Mouse (Mus musculus) forebrain, embryonic 14.5 days (tissue): ENCODE data around the gene Rnf135. TPM values are rescaled to one million over a fixed set of nuclear protein-coding genes. Genes with fewer than 3 reads are reported as not detected.
"Not testable (repeated sequence)": the region's sequence is repeated elsewhere in the genome, so short reads cannot be mapped to it uniquely, and the experiment has no call there.

Experiments
- ATAC-seq: fragments of 200-750 bp; cut with Nextera tagmentation; 2 replicates; pipeline ENCODE4 v1.8.0; 2017; ENCODE audit warnings: mild to moderate bottlenecking, moderate library complexity
- DNase-seq: peaks from one replicate; pipeline ENCODE4 v3.0.0-alpha.2; 2015; ENCODE audit warnings: low spot score
- H3K27ac ChIP-seq: fragments of 300-500 bp; sonication (generic); 2 replicates; pipeline ENCODE4 v1.5.1; 2014; ENCODE audit warnings: low read depth, mild to moderate bottlenecking, control low read depth, low read length, moderate library complexity
- H3K27me3 ChIP-seq: fragments of 300-500 bp; sonication (generic); replicated peaks from 2 replicates; pipeline ENCODE4 v1.6.1; 2014; ENCODE audit warnings: low read length, control low read depth, mixed read lengths; ENCODE audit not compliant: control insufficient read depth, insufficient read depth
- H3K36me3 ChIP-seq: fragments of 300-500 bp; sonication (generic); 2 replicates; pipeline ENCODE4 v1.6.1; 2014; ENCODE audit warnings: low read length, control low read depth; ENCODE audit not compliant: control insufficient read depth, insufficient read depth
- H3K4me1 ChIP-seq: fragments of 300-500 bp; sonication (generic); 2 replicates; pipeline ENCODE4 v1.6.1; 2014; ENCODE audit warnings: antibody characterized with exemption, low read length, control low read depth; ENCODE audit not compliant: control insufficient read depth, insufficient read depth
- H3K4me2 ChIP-seq: fragments of 300-500 bp; sonication (generic); 2 replicates; pipeline ENCODE4 v1.6.1; 2014; ENCODE audit warnings: mild to moderate bottlenecking, control low read depth, low read length
- H3K4me3 ChIP-seq: fragments of 300-500 bp; sonication (generic); 2 replicates; pipeline ENCODE4 v1.5.1; 2014; ENCODE audit warnings: low read depth, low read length, control low read depth
- H3K9ac ChIP-seq: fragments of 300-500 bp; sonication (generic); 2 replicates; pipeline ENCODE4 v1.6.1; 2014; ENCODE audit warnings: mild to moderate bottlenecking, low read length, control low read depth, moderate library complexity
- H3K9me3 ChIP-seq: fragments of 300-500 bp; sonication (generic); replicated peaks from 2 replicates; pipeline ENCODE4 v1.6.1; 2016; ENCODE audit warnings: low read length, control low read depth, mixed read lengths; ENCODE audit not compliant: control insufficient read depth
- WGBS: fragments of 180-500 bp; shearing (Covaris S2); extraction: QIAGEN DNeasy Blood & Tissue Kit; methylation state at CpG from one replicate; pipeline ENCODE4 v1.1.7; 2014; 5-methylcytosine and 5-hydroxymethylcytosine counted together
- polyA plus RNA-seq: library from polyadenylated mRNA; unstranded; fragments of >200 nt; fragmentation: Nextera tagmentation; extraction: Ambion mirVana; gene quantifications from 2 replicates; pipeline ENCODE4 v1.2.1, GENCODE M21; 2014

Gene Rnf135
- polyA plus RNA-seq, 1 experiment from 2014 or later, result 2.4 TPM

GRCm38 (mm10) chr11:80147748-80148147 lies 35.9 kb upstream of the Rnf135 start:
- 80% methylated on average over 6 of the region's 6 CpGs for WGBS
- ATAC-seq (no peak), DNase-seq (no peak)
- 0 out of 2 replicates have a peak, but pooled peaks cover 5% of the 10 kb centered on the region for H3K27me3 ChIP-seq
- no peak overlapping the region for H3K27ac ChIP-seq
- H3K4me3 ChIP-seq, result no peak overlapping the region
- no peak overlapping the region for H3K4me2 ChIP-seq
- no peaks in the 10 kb centered on the region for H3K9me3 ChIP-seq
- H3K9ac ChIP-seq, result no peak overlapping the region
- H3K36me3 ChIP-seq, result no peaks in the 10 kb centered on the region
- H3K4me1 ChIP-seq, result peaks cover 3% of the 10 kb centered on the region; the same call in 1 of the 2 replicates

- H3K4me1 ChIP-seq, result no peaks in the 10 kb centered on the region
- H3K4me3 ChIP-seq, result no peak overlapping the region
- H3K9me3 ChIP-seq, result no peaks in the 10 kb centered on the region
- H3K4me2 ChIP-seq, result no peak overlapping the region
- H3K27me3 ChIP-seq, result peaks cover 8% of the 10 kb centered on the region
- WGBS, result 70% methylated on average over 1 of the region's 1 CpGs
- no peaks in the 10 kb centered on the region for H3K36me3 ChIP-seq
- no peak overlapping the region for H3K9ac ChIP-seq
- DNase-seq, result no peak
- ATAC-seq, result no peak
- H3K27ac ChIP-seq, result no peak overlapping the region
Observed at GRCm38 (mm10) chr11:80148313-80148712, 35.3 kb upstream of the Rnf135 start.

- not testable (repeated sequence) for H3K9me3 ChIP-seq, H3K4me1 ChIP-seq, H3K4me3 ChIP-seq, H3K36me3 ChIP-seq, H3K27ac ChIP-seq, H3K9ac ChIP-seq, ATAC-seq, H3K4me2 ChIP-seq, DNase-seq
- 75% methylated on average over 2 of the region's 4 CpGs for WGBS
- H3K27me3 ChIP-seq, result peaks cover 15% of the 10 kb centered on the region
Observed at GRCm38 (mm10) chr11:80148974-80149373, 34.7 kb upstream of the Rnf135 start.

GRCm38 (mm10) chr11:80149412-80150023 lies 34.1 kb upstream of the Rnf135 start:
- Histone ChIP-seq H3K27ac (no peak overlapping the region), H3K9ac (no peak overlapping the region), H3K36me3 (no peaks in the 10 kb centered on the region), H3K27me3 (peaks cover 20% of the 10 kb centered on the region), H3K9me3 (no peaks in the 10 kb centered on the region), H3K4me3 (no peak overlapping the region), H3K4me2 (no peak overlapping the region), H3K4me1 (no peaks in the 10 kb centered on the region)
- no peak for ATAC-seq
- no peak for DNase-seq
- WGBS, result 88% methylated on average over 8 of the region's 8 CpGs

GRCm38 (mm10) chr11:80150566-80150965 lies 33.1 kb upstream of the Rnf135 start:
- no peak for DNase-seq
- no peak for ATAC-seq
- Histone ChIP-seq H3K4me1 (no peaks in the 10 kb centered on the region), H3K4me2 (no peak overlapping the region), H3K9ac (no peak overlapping the region), H3K27me3 (peaks cover 31% of the 10 kb centered on the region), H3K27ac (no peak overlapping the region), H3K9me3 (no peaks in the 10 kb centered on the region), H3K36me3 (no peaks in the 10 kb centered on the region), H3K4me3 (no peak overlapping the region)
- WGBS, result 74% methylated on average over 5 of the region's 5 CpGs

GRCm38 (mm10) chr11:80151541-80151940 lies 32.1 kb upstream of the Rnf135 start:
- no peak overlapping the region for H3K9ac ChIP-seq
- H3K4me3 ChIP-seq, result no peak overlapping the region
- no peak overlapping the region for H3K4me2 ChIP-seq
- no peaks in the 10 kb centered on the region for H3K4me1 ChIP-seq
- no peak overlapping the region for H3K27ac ChIP-seq
- H3K36me3 ChIP-seq, result no peaks in the 10 kb centered on the region
- no peak for DNase-seq
- no peaks in the 10 kb centered on the region for H3K9me3 ChIP-seq
- no peak for ATAC-seq
- H3K27me3 ChIP-seq, result peaks cover 32% of the 10 kb centered on the region
- 69% methylated on average over 2 of the region's 2 CpGs for WGBS

- Histone ChIP-seq H3K9me3 (no peaks in the 10 kb centered on the region), H3K4me3 (no peak overlapping the region), H3K4me2 (no peak overlapping the region), H3K36me3 (no peaks in the 10 kb centered on the region), H3K4me1 (no peaks in the 10 kb centered on the region), H3K9ac (no peak overlapping the region), H3K27ac (no peak overlapping the region), H3K27me3 (peaks cover 32% of the 10 kb centered on the region)
- WGBS, result 84% methylated on average over 8 of the region's 8 CpGs
- DNase-seq (no peak), ATAC-seq (no peak)
Observed at GRCm38 (mm10) chr11:80152376-80152775, 31.3 kb upstream of the Rnf135 start.

GRCm38 (mm10) chr11:80153857-80154495 lies 29.7 kb upstream of the Rnf135 start, which contains the start of gene Adap2:
Gene Adap2 (plus strand): TSS chr11:80154105.
- no peak within 1 kb of the TSS for H3K27ac ChIP-seq
- no peaks in the 10 kb centered on the region for H3K9me3 ChIP-seq
- H3K4me3 ChIP-seq, result peak within 1 kb of the TSS; percentile 38
- H3K36me3 ChIP-seq, result no peaks in the 10 kb centered on the region
- H3K4me2 ChIP-seq, result peak within 1 kb of the TSS; percentile 58
- peak within 1 kb of the TSS; percentile 40 for H3K9ac ChIP-seq
- no peaks in the 10 kb centered on the region for H3K4me1 ChIP-seq
- peaks cover 32% of the 10 kb centered on the region for H3K27me3 ChIP-seq
- DNase-seq (peak; percentile 65), ATAC-seq (peak; percentile 75)
- 1% methylated on average over 47 of the region's 47 CpGs for WGBS

GRCm38 (mm10) chr11:80154501-80154900 lies 29.1 kb upstream of the Rnf135 start:
- ATAC-seq (no peak), DNase-seq (no peak)
- Histone ChIP-seq H3K27ac (no peak overlapping the region), H3K36me3 (no peaks in the 10 kb centered on the region), H3K4me1 (no peaks in the 10 kb centered on the region), H3K27me3 (peaks cover 32% of the 10 kb centered on the region), H3K9ac (peak overlapping the region; percentile 40), H3K4me3 (peak overlapping the region; percentile 38), H3K9me3 (no peaks in the 10 kb centered on the region), H3K4me2 (peak overlapping the region; percentile 58)
- WGBS, result 24% methylated on average over 25 of the region's 25 CpGs
